Mouse (Mus musculus) thymus, postnatal 36 days (tissue): ENCODE measurements at regions not wholly inside any gene's neighbourhood (a gene's known extent, or its start where the extent isn't known, plus 50 kb on each side); places are given as distances from the start of the nearest gene placed in this dataset.

ENCODE experiments used
- DNase-seq, 2 experiments: peaks; one replicate each; pipeline ENCODE4 v3.0.0; 2022; ENCODE audit warnings: mixed read lengths in 2 of 2

- no peak for DNase-seq
These were observed 50.7 kb upstream of the Jade1 start for GRCm38 (mm10) chr3:41504867-41505266.

DNA sequence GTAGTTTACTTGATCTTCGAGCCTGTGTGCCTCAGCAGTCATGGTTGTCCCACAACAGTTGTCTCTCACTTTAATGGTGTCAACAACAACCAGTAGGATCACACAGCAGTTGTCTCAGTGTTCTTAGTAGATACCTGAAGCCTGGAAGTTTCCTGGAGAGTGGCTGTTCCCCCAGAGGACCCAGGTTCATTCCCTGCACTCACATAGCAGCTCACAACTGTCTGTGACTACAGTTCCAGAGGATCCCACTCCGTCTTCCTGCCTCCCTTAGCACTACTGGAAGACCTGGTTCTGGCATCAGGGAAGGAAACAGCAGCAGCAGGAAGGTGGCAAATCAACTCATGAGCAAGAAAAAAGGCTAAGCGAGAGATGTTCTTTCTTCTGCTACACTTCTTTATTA, 53.4 kb upstream of the Jade1 start:
- no peak for DNase-seq

GRCm38 (mm10) chr3:41501639-41502038, 53.9 kb upstream of the Jade1 start:
- peak in 1 of 2 experiments; percentile 6 for DNase-seq

- DNase-seq = no peak
These were observed 54.4 kb upstream of the Jade1 start for GRCm38 (mm10) chr3:41501124-41501523.

DNA sequence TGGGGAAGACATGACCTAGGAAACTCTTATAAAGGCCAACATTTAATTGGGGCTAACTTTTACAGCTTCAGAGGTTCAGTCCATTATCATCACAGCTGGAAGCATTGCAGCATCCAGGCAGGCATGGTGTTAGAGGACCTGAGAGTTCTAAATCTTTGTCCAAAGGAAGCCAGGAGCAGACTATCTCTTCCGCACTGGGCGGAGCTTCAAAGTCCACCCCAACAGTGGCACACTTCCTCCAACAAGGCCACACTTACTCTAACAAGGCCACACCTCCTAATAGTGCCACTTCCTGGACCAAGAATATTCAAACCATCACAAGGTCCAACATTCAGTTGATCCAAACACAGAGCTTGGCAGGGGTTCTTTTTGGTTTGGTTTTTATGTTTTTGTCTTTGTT, 55.9 kb upstream of the Jade1 start:
- DNase-seq = no peak

GRCm38 (mm10) chr3:41498791-41499190, 56.7 kb upstream of the Jade1 start:
- no peak for DNase-seq

GRCm38 (mm10) chr3:41497771-41498170, 57.8 kb upstream of the Jade1 start:
- DNase-seq = no peak

DNA sequence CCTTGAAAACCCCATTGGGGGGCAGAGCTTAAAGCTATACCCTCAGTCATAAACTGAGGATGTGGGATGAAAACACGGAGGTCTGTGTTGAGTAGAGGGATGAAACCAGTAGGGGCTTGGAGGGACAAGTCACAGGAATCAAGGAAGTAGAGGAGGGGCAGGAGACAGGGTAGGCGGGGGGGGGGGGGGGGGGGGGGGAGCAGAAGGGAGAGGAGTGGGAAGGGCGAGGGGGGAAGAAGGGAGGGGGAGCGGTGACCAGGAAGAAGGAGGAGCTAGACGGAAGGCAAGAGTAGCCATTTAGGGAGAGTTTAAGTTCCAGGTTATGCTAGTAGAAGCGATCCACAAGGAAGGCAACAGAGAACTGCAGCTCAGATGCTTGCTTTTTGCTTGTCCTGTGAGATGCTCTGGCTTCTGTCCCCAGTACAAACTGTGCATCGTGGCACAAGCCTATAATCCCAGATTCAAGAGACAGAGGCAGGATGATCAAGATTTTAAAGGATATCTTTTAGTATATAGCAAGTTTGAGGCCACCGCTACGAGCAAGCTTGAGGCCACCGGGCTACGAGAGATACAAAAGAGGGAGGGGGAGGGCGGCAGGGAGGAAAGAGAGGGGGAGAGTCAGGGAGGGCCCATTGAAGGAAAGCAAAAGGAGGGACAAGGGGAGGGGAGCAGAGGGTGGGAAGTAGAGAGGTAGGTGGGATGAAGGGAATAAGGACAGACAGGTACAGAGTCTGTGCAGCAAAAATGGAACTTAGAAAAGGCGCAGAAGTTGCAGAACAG, 58.4 kb upstream of the Jade1 start:
- DNase-seq = peak; percentile 17 to 28

GRCm38 (mm10) chr3:41495893-41496292, 59.6 kb upstream of the Jade1 start:
- no peak for DNase-seq

DNA sequence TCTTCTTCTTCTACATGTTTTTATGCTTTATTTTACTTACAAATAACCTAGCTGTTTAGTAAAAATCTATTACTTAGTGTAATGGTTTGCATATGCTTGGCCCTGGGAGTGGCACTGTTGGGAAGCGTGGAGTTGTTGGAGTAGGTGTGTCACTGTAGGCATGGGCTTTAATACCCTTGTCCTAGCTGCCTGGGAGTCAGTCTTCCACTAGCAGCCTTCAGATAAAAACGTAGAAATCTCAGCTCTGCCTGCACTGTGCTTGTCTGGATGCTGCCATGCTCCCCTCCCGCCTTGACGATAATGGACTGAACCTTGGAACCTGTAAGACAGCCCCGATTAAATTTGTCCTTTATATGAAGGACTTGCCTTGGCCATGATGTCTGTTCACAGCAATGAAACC, 60.4 kb upstream of the Jade1 start:
- no peak for DNase-seq

- no peak for DNase-seq
These were observed 62.1 kb upstream of the Jade1 start for GRCm38 (mm10) chr3:41493472-41493871.

- DNase-seq = no peak
These were observed 62.7 kb upstream of the Jade1 start for GRCm38 (mm10) chr3:41492727-41493392.

DNA sequence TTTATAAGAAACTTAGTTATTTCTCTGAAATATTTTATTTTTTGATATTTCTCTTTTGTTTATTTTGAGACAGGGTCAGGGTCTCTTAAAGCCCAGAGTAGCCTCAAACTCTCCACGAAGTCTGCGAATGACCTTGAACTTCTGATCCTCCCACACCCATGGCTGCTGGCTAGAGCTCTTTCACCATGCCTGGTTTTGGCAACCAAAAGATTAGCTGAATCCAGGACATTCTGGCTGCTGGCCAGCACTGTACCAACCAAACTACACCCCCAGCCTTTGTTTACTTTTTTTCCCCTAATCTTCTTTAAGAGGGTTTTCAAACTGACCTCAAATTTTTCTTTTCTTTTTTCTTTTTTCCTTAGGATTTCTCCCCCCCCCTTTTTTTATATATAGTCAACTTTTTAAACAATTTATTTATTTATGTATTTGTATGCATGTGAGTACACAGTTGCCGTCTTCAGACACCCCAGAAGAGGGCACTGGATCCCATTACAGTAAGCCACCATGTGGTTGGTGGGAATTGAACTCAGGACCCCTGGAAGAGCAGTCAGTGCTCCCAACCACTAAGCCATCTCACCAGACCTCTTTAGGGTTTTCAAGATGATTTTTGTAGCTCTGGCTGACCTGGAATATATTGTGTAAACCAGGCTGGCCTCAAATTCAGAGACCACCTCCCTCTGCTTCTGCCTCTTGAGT, 63.4 kb upstream of the Jade1 start:
- DNase-seq = no peak

DNA sequence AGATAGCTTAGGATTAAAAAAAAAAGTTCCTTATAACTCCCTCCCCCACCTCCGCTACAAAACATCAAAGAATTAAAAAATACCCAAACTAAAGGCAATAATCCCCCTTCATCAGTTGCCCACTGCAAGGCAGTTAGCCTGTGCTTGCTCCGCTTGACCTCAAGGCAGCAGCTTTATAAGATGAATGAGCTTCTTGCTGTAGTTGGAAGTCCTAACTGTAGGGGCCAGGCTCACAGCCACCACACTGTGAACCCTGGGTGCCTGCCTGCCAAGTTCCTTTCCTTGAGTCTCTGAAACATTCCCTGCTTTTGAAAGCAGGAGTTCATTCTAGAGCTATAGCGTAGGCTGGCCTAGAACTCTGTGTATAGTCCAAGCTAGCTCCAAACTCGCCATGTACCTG, 64.3 kb upstream of the Jade1 start:
- no peak for DNase-seq

DNA sequence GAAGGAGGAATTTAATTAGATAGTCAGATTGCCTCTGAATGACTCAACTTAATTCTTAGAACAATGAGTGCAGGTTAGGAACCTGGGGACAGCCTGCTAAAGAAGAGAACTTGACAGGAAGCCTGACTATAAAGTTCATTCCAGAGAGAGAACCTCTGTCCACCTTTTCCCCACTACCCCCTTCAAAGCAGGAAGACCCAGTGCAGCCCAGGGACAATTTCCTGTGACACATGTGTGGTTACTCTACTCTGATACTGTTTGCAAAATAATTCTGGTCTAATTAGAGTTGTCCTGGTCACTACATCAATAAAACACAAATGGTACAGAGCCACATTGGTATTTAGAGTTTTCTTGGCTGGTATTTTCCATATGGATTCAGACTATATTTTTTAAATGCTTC, 65.5 kb upstream of the Jade1 start:
- no peak for DNase-seq

DNA sequence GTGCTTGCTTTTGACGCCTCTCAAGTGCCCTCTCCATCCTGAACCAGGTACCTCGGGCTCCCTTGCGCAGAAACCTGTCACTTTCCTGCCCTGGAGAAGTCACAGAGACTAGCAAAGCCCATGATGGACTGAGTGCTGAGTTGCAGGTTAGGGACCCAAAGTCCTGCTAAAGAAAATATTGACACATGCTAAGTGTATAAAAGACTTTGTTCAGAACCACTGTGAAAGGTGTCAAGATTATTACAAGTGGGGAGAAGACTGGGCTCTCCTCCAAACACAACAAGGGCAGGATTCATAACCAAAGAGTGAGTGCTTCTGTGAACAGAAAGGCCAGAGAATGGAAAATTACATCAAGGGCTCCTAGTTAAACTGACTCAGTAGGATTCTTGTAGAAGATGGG, 66.0 kb upstream of the Jade1 start:
- no peak for DNase-seq

DNA sequence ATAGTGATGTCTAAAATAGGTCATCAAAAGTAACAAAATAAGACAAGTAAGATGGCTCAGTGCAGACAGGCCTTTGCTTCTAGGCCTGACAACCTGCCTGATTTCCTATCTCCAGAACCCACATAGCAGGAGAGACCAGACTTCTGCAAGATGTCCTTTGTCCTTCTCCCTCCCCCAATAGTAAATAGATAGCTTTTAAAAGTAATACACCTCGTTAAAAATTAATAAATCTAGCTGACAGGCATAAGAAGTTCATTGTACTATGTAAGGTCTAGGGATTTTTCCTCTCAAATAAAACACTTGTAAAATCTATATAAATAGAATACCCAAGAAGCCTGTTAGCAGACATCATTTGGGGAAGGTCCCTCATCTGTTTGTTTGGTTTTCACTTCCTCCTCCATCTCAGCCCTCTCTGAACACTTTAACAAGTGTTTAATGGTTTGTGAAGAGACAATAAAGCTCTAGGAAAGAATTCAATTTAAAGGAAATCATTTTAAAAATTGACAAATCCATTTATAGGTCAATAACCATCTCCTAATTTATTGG, 67.2 kb upstream of the Jade1 start:
- no peak for DNase-seq

DNA sequence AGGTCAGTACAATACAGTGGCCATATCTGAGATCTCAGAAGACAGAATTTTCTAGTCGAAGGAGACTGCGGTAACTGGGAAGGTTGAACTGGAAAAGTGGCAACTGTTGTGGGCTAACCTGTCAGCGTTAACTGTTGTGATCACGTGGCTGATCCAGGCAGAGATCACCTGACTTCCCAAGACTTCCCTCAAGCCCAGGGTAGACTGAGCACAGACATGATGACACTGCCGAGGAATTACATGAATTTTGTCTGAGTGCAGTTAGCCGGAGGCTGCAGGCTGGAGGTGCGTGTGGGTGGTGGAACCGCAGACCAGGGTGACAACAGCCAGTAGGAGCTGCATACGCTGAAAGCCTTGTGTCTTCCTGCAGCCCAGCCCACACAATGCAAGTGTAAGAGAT, 70.6 kb upstream of the Jade1 start:
- DNase-seq = no peak

DNA sequence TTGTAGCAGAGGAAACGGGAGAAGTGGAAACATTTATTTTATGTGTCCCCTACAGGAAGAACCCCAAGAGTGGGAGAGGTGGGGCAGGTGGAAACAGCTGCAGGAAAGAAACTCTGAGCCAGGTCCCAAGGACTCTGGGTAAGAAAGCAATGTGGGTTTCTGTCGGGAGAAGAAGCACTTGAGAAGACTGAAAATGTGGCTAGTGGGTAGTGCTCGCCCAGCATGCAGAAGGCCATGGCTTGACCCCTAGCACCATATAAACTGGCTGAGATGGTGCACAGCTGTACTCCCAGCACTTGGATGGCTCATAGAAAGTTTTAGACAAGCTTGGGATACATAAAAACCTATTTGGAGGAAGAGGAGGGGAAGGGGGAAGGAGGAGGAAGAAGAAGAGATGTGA, 71.9 kb upstream of the Jade1 start:
- peak in 1 of 2 experiments; percentile 9 for DNase-seq

- no peak for DNase-seq
These were observed 72.5 kb upstream of the Jade1 start for GRCm38 (mm10) chr3:41482881-41483494.

DNA sequence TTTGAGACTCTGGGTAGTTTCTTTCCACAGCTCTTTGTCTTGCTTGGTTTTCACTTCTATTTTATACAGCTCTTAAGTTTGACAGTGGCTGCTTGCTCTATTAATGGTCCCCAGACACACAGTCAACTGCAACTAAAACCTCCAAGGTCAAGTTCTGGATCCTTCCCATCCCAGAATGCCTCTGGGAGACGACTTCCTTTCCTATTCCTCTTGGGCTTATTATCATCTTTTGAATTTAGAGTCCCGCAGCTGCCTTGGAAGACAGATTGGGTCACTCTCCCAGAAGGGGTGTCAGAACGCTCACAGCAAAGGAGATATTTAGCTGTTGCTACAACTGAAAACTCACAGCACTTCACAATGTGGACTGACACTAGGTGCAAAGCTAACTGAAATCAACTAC, 75.3 kb upstream of the Jade1 start:
- no peak for DNase-seq

DNA sequence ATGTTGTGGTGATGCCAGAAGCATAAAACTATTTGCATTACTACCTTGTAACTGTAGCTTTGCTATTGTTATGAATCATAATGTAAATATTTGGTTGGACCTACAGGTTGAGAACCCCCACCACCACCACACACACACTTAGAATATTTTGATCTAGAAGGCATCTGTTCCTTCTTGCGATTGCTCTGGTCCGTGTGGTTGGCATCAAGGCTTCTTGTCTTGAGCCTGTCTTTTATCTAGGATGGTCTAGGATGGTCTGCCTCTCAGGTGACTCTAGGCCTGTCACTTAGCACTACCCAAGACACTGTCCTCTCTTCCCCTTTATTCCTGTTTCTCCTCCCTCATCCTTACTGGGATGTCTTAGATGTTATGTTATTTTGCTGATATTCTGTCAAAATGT, 76.6 kb upstream of the Jade1 start:
- DNase-seq = no peak

- DNase-seq = no peak
These were observed 79.0 kb upstream of the Jade1 start for GRCm38 (mm10) chr3:41476516-41476915.
